Mouse (Mus musculus): ENCODE data around the gene Ext2. TPM values are rescaled to one million over a fixed set of nuclear protein-coding genes. Genes with fewer than 3 reads are reported as not detected.
A peak's percentile ranks its signal among the peaks of the same experiment; 100 is the strongest.

The Ext2 gene
- polyA plus RNA-seq, 1 experiment from 2014 or later = 69.7 TPM

DNA sequence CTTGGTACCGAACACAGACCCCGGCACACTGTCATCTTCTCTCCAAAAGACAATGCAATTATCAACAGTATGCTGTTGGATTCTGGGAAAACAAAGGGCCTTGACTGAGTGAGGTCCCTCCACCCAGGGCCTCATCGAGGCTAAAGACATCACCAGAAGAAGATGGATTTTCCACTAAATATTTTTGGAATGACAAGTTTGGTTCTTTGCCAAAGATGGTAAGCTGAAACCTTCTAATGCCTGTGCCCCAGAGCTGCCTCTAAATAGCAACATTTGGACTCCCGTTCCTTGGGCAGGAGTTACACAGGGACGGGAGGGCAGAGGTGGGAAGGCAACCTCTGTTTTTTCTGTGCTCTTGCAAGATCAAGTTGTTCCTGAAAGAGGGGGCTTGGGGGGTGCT is 47.4 kb downstream of the Ext2 start:
- no peak for ATAC-seq (ENCODE audit: low FRiP score)
- 77% methylated on average over 5 of the region's 5 CpGs for WGBS
- 0 out of 2 replicates have a peak, but pooled peaks cover 3% of the 10 kb centered on the region for H3K36me3 ChIP-seq

DNA sequence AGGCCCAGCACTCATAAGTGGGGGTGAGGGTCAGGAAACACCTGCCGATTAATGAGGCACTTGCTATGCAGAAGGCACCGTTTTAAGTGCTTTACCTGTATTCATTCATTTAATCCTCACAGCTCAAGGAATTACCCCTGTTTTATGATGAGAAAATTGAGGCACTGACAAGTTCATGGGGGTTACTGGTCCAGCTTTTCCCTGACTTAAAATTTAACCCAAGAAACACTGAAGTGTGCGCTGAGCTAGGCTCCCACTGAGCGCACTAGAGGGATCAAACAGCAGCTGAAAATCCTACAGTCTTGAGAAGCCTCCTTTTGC is 49.6 kb downstream of the Ext2 start:
- Histone ChIP-seq H3K9me3 (replicated peaks) (no peaks in the 10 kb centered on the region), H3K4me1 (peaks cover 9% of the 10 kb centered on the region), H3K4me3 (replicated peaks) (no peak overlapping the region), H3K36me3 (peaks cover 11% of the 10 kb centered on the region; the same call in 1 of the 2 replicates), H3K4me2 (no peak overlapping the region), H3K9ac (replicated peaks) (no peak overlapping the region), H3K27me3 (replicated peaks) (no peaks in the 10 kb centered on the region), H3K27ac (replicated peaks) (no peak overlapping the region)
- no peak; the same call in 1 of the 2 replicates for ATAC-seq (ENCODE audit: low FRiP score)
- WGBS = 35% methylated on average over 4 of the region's 4 CpGs

More for the DNA sequence above, 47.4 kb downstream of the Ext2 start:
- Histone ChIP-seq H3K27ac (replicated peaks) (no peak overlapping the region), H3K9ac (replicated peaks) (no peak overlapping the region), H3K4me3 (replicated peaks) (no peak overlapping the region), H3K9me3 (replicated peaks) (no peaks in the 10 kb centered on the region), H3K4me2 (no peak overlapping the region), H3K27me3 (replicated peaks) (no peaks in the 10 kb centered on the region), H3K4me1 (peaks cover 22% of the 10 kb centered on the region)

DNA sequence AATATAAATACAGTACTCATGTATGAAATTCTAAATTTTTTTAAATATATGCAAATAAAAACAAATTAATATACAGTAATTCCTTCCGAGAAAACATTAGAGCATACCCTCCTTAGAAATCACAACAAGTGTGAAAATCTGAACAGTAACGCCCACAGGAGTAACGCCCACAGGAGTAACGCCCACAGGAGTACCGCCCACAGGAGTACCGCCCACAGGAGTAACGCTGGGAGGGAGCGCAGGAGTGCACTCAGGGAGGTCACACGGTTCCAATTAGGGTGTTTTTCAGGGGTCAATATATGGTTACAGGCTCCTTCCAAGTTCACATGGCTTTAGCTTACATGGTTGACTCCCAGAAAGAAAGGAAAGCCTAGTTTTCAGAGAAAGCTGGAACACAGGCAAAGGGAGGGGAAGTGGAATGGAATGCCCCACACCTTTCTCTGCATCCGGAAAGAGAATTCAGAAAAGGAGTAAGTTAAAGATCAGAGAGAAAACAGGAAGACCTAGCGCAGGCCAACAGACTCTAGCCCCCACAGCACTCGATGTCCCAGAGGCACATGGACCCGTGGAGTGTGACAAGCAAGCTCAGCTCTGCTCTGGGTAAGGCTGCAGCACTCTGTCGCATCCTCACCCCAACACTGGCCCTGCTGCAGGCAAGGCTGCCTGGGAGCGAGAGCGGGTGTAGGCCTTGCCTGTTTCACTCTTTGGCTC is 50.2 kb downstream of the Ext2 start:
- ATAC-seq (ENCODE audit: low FRiP score) = 0 out of 2 replicates have a peak, but pooled peaks have one; percentile 30
- H3K9ac ChIP-seq (replicated peaks) = no peak overlapping the region
- H3K27me3 ChIP-seq (replicated peaks) = no peaks in the 10 kb centered on the region
- peaks cover 9% of the 10 kb centered on the region for H3K4me1 ChIP-seq
- peaks cover 11% of the 10 kb centered on the region; the same call in 1 of the 2 replicates for H3K36me3 ChIP-seq
- no peak overlapping the region for H3K4me3 ChIP-seq (replicated peaks)
- 43% methylated on average over 16 of the region's 16 CpGs for WGBS
- H3K9me3 ChIP-seq (replicated peaks) = no peaks in the 10 kb centered on the region
- H3K4me2 ChIP-seq = no peak overlapping the region
- no peak overlapping the region for H3K27ac ChIP-seq (replicated peaks)

DNA sequence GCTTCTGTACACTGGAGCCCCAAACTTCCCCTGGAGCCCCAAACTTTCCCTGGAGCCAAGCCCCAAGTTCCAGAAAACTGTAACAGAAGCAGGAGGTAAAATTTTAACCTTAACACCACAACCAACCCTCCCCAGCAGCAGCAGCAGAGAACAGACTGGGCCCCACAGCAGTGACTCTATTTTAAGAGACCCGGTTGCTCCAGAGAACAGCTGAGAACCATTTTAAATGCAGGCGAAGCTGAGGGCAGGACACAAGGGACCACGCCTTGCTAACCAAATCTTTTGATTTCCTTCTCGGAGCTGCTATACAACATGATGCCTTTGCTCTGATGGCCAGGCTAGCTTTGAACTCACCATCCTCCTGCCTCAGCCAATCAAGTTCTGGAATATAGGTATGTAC is 51.5 kb downstream of the Ext2 start:
- peaks cover 11% of the 10 kb centered on the region; the same call in 1 of the 2 replicates for H3K36me3 ChIP-seq
- no peak overlapping the region for H3K4me2 ChIP-seq
- no peaks in the 10 kb centered on the region for H3K9me3 ChIP-seq (replicated peaks)
- no peak for ATAC-seq (ENCODE audit: low FRiP score)
- no peak overlapping the region for H3K4me3 ChIP-seq (replicated peaks)
- 83% methylated on average over 4 of the region's 4 CpGs for WGBS
- H3K27me3 ChIP-seq (replicated peaks) = no peaks in the 10 kb centered on the region
- H3K4me1 ChIP-seq = peaks cover 9% of the 10 kb centered on the region
- no peak overlapping the region for H3K9ac ChIP-seq (replicated peaks)
- H3K27ac ChIP-seq (replicated peaks) = no peak overlapping the region

DNA sequence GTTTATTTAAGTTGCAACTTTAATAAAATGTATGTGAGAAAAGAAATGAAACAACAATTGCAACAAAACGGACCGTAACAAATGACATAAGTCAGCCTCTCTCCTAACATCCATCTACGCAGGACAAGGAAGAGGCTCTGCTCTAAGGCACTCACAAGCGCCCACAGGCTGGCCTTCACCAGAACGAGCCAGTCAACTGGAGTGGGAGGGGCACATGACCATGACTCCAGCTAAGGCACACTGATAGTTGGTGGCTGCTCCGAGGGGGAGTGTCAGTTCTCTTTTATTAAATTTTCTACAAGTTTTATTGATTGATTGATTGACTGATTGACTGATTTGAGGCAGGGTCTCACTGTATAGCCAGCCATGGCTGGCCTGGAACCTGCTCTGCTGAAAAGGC is 52.5 kb downstream of the Ext2 start:
- no peak for ATAC-seq (ENCODE audit: low FRiP score)
- Histone ChIP-seq H3K4me2 (no peak overlapping the region), H3K4me3 (replicated peaks) (no peak overlapping the region), H3K27ac (replicated peaks) (no peak overlapping the region), H3K4me1 (peaks cover 9% of the 10 kb centered on the region), H3K9me3 (replicated peaks) (no peaks in the 10 kb centered on the region), H3K9ac (replicated peaks) (no peak overlapping the region), H3K27me3 (replicated peaks) (no peaks in the 10 kb centered on the region), H3K36me3 (peaks cover 11% of the 10 kb centered on the region; the same call in 1 of the 2 replicates)
- 89% methylated on average over 6 of the region's 6 CpGs for whole genome bisulfite sequencing

DNA sequence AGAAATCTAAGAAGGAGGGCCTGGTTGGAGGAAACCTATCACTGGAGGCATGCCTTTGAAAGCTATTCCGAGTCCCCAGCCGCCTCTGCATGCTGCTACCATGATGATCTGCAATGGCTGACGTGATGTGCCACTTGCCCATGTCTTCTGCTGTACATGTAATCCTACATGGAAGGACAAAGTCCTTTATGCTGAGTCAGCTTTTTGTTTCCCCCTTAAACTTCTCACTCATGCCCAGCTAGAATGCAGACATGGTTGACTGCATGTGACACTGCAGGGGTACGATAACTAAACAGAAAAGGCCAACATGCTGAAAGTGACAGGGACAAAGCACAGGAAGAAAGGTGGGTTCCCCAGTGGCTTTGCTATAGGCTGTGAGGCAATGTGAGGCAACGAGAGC is 56.6 kb downstream of the Ext2 start:
- H3K4me3 ChIP-seq (replicated peaks) = no peak overlapping the region
- no peaks in the 10 kb centered on the region for H3K9me3 ChIP-seq (replicated peaks)
- no peak overlapping the region for H3K27ac ChIP-seq (replicated peaks)
- no peaks in the 10 kb centered on the region for H3K27me3 ChIP-seq (replicated peaks)
- no peaks in the 10 kb centered on the region for H3K4me1 ChIP-seq
- H3K4me2 ChIP-seq = no peak overlapping the region
- H3K9ac ChIP-seq (replicated peaks) = no peak overlapping the region
- no peak for ATAC-seq (ENCODE audit: low FRiP score)
- 89% methylated on average over 5 of the region's 5 CpGs for WGBS
- peaks cover 29% of the 10 kb centered on the region for H3K36me3 ChIP-seq

DNA sequence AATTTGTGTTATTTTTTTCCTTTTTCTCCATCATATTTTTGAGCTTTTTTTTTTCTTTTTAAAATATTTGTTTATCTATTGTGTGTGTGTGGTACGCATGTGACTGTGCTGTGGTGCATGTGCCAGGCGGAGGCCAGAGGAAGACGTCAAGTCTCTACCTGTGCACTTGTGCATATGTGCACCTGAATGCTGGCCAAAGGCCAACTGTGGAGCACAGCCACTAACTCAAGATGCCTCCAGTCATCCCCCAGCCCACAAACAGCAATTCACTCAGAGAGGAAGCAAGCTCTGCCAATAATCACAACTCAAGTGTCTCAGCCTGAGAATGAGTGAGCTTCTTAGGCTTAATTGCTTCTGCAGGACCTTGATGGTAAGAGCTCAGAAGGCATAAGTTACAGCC is 58.2 kb downstream of the Ext2 start:
- ATAC-seq (ENCODE audit: low FRiP score) = no peak
- WGBS = 86% methylated on average over 3 of the region's 3 CpGs
- no peak overlapping the region for H3K9ac ChIP-seq (replicated peaks)

DNA sequence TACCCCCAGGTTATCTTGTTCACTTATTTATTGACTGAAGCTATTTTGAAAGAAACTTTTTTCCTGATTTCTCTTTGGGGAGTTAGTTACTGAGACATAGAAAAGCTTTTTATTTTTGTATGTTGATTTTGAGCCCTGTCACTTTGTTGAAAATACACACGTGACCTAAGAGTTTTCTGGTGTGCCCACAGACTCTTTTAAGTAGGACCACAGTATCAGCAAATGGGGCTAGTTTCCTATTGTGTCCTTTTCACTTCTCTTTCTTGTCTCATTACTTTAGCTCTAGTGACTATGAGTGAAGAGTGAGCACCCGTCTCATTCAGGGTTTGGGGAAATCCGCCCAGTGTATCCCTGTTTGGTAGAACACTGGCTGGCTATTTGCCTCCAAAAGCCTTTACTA is 62.0 kb downstream of the Ext2 start:
- ATAC-seq (ENCODE audit: low FRiP score) = no peak
- Histone ChIP-seq H3K4me2 (no peak overlapping the region), H3K4me1 (peaks cover 11% of the 10 kb centered on the region), H3K27me3 (replicated peaks) (no peaks in the 10 kb centered on the region), H3K36me3 (peaks cover 24% of the 10 kb centered on the region), H3K9ac (replicated peaks) (no peak overlapping the region), H3K9me3 (replicated peaks) (no peaks in the 10 kb centered on the region), H3K4me3 (replicated peaks) (no peak overlapping the region), H3K27ac (replicated peaks) (no peak overlapping the region)
- 47% methylated on average over 3 of the region's 3 CpGs for WGBS

More for the DNA sequence above, 58.2 kb downstream of the Ext2 start:
- H3K27ac ChIP-seq (replicated peaks) = no peak overlapping the region
- peaks cover 3% of the 10 kb centered on the region for H3K4me1 ChIP-seq
- no peaks in the 10 kb centered on the region for H3K27me3 ChIP-seq (replicated peaks)
- peaks cover 31% of the 10 kb centered on the region for H3K36me3 ChIP-seq
- no peaks in the 10 kb centered on the region for H3K9me3 ChIP-seq (replicated peaks)
- no peak overlapping the region for H3K4me3 ChIP-seq (replicated peaks)
- no peak overlapping the region for H3K4me2 ChIP-seq

DNA sequence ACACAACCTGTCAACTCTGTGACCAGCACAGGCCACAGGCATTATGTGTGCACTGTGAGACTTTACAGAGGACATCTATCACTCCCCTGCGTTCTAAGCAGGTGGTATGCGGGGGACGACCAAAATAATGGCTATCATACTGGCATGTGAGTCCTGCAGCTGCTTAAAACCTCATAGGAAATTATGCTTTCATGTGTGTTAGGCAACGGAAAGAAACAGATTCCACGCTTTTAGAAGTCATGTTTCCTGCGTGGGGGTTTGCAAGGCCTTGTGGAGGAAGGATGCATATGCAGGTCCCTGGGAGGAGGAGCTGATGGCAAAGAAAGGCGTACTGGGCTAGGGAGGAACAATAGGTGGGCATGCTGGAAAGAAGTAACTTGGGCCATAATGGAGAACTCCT is 63.2 kb downstream of the Ext2 start:
- Histone ChIP-seq H3K9me3 (replicated peaks) (no peaks in the 10 kb centered on the region), H3K4me2 (no peak overlapping the region), H3K27ac (replicated peaks) (no peak overlapping the region), H3K9ac (replicated peaks) (no peak overlapping the region), H3K36me3 (peaks cover 24% of the 10 kb centered on the region), H3K4me3 (replicated peaks) (no peak overlapping the region), H3K4me1 (peaks cover 11% of the 10 kb centered on the region), H3K27me3 (replicated peaks) (no peaks in the 10 kb centered on the region)
- ATAC-seq (ENCODE audit: low FRiP score) = no peak
- 46% methylated on average over 7 of the region's 7 CpGs for WGBS

DNA sequence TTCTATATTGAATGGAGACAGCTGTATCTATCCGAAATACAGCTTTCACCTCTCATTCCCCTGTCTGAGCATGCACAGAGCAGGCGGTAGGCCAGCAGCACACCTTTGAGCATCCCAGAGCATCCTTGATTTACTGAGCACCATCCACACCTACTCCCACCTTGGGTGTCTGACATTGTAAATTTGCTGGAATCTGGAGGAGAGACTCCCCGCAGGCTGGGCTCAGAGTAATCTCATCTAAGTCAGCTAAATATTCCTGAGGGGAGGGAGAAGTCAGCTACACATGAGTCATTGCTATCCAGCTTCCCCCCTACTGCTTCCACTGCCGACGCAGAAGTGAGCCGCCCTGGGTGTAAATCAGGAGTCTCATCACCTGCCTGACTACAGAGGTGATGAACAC is 64.1 kb downstream of the Ext2 start:
- Histone ChIP-seq H3K4me1 (peaks cover 11% of the 10 kb centered on the region), H3K27me3 (replicated peaks) (no peaks in the 10 kb centered on the region), H3K9me3 (replicated peaks) (no peaks in the 10 kb centered on the region), H3K4me3 (replicated peaks) (no peak overlapping the region), H3K4me2 (no peak overlapping the region), H3K36me3 (peaks cover 24% of the 10 kb centered on the region), H3K27ac (replicated peaks) (peak overlapping the region; percentile 37; the same call in 1 of the 2 replicates), H3K9ac (replicated peaks) (no peak overlapping the region)
- ATAC-seq (ENCODE audit: low FRiP score) = peak; percentile 60; the same call in 1 of the 2 replicates
- WGBS = 62% methylated on average over 6 of the region's 6 CpGs

DNA sequence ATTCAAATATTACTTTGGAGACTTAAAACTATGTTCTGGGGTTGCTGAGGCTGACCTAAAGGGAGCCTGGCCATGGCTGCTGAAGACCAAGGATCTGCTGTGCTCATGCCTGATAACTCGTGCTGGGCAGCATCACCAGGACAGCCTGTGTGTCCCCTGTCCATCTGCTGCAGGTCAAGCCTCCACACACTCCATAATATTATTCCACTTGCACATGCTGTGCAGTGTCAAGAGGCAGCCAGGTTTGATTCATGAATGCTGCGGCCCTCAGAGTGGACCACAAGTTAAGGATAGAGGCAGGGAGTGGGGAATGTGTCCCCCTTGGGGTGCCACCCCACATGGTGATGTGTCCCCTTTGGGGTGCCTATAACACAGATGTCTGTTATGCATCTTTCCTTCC is 68.0 kb downstream of the Ext2 start:
- Histone ChIP-seq H3K9ac (replicated peaks) (no peak overlapping the region), H3K27me3 (replicated peaks) (no peaks in the 10 kb centered on the region), H3K27ac (replicated peaks) (no peak overlapping the region), H3K4me3 (replicated peaks) (no peak overlapping the region), H3K9me3 (replicated peaks) (no peaks in the 10 kb centered on the region), H3K4me2 (no peak overlapping the region), H3K4me1 (peaks cover 9% of the 10 kb centered on the region), H3K36me3 (no peaks in the 10 kb centered on the region)
- 84% methylated on average over 2 of the region's 2 CpGs for WGBS
- ATAC-seq (ENCODE audit: low FRiP score) = no peak

DNA sequence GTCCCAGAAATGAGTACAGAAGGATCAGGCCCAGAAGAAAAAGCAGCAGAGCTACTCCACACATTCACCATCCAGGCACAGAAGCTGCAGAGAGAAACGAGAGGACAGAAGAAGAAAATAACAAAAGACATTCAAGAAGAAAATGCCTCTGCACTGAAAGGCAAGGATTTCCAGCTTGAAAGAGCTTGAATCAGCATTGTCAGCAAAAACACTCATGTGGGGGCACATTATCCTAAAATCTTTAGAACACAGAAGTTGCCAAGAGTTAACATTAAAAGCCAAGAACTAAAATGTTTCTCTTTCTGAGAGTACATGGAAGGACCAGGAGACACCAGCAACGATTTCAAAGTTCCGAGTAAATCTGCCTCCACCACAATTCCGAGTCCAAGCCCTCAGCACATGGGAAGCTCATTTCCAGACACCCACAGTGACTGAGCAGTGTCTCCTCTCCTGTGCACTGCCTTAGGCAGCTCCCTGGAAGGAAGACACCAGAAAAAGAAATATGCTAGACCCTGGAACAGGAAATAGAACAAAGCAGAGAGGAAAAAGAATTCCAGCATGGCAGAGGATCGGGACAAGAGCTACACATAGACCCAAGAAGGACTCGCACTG is 69.1 kb downstream of the Ext2 start:
- no peaks in the 10 kb centered on the region for H3K9me3 ChIP-seq (replicated peaks)
- no peak overlapping the region for H3K9ac ChIP-seq (replicated peaks)
- no peaks in the 10 kb centered on the region for H3K36me3 ChIP-seq
- H3K4me2 ChIP-seq = no peak overlapping the region
- H3K27ac ChIP-seq (replicated peaks) = no peak overlapping the region
- WGBS = 65% methylated on average over 6 of the region's 6 CpGs
- peaks cover 2% of the 10 kb centered on the region; the same call in 1 of the 2 replicates for H3K4me1 ChIP-seq
- no peak for ATAC-seq (ENCODE audit: low FRiP score)
- H3K4me3 ChIP-seq (replicated peaks) = no peak overlapping the region
- H3K27me3 ChIP-seq (replicated peaks) = no peaks in the 10 kb centered on the region

Data from neural tube, embryonic 15.5 days (tissue).